Mouse (Mus musculus) lung, adult 10 weeks (tissue): ENCODE results near the gene Defb18. TPM values are rescaled to one million over a fixed set of nuclear protein-coding genes. Genes with fewer than 3 reads are reported as not detected.

Experiments
- polyA plus RNA-seq: library from polyadenylated mRNA; stranded (reverse); fragments of 350-450 nt; fragmentation: Illumina TruSeq; extraction: RNeasy Lipid Tissue Mini Kit (QIAGEN cat#74804); gene quantifications from one replicate; pipeline ENCODE4 v1.2.3, GENCODE M21; 2014; ENCODE audit warnings: low read depth, low replicate concordance; ENCODE audit not compliant: insufficient read depth

Gene Defb18
- polyA plus RNA-seq = not detected

DNA sequence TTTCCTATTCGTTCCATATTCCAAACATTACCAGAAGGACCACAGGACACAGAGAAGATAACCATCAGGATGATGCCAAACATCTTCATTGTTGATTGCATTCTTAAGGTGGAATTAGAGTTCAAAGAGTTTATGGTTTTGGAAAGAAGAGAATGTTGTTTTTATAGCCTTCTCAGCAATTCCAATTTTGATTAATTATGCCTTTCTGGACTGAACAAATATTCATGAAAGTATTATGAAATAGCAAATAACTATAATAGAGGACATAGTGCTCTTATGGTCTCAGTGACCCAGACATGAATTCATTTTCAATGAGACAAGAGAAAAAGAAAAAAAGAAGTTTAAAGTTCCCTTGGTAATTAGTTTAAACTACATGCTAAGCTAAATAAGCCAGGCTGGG lies at the start of gene Defb18:
Defb18 (minus strand) TSS at position 101 of the 400 bp plus-strand sequence.

DNA sequence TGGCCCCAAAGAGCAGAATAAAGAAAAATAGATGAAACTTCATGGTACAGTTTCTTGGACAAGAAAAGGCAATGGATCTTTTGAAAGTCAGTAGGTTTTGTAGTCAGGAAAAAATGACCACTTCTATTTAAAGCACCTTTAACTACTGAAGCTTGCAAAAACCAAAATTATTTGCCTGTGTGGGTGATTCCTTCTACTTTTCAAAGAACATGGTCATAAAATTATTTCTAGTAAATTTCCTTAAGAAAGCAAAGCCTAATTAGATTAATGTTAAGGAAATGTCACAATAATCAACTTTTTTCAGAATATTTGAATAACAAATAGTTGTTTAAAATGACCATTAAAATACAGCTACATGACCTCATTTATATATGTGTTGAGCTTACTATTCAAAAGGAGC lies 27.8 kb upstream of the Defb18 start, which contains the start of gene Defb41:
Defb41 (minus strand) TSS at position 101 of the 400 bp plus-strand sequence.

Other genes with a start within 250 kb of the Defb18 start
- not detected for gene Crisp4, start 91.5 kb downstream of the Defb18 start, polyA plus RNA-seq
- gene Defb41, start 27.7 kb upstream of the Defb18 start, polyA plus RNA-seq = not detected